Comparison of ENCODE assay signal across 8 mouse cellular contexts in genomic region chr12:116048766-116049165, GRCm38 (mm10). TPM values are rescaled to one million over a fixed set of nuclear protein-coding genes. Genes with fewer than 3 reads are reported as not detected.
A peak's percentile ranks its signal among the peaks of the same experiment; 100 is the strongest.
DNase-seq lines count a peak whose midpoint lies in the region; ATAC-seq and TF ChIP-seq lines count a peak whose summit lies in the region.

No protein-coding gene starts in this region.

- no peak overlapping the region for H3K27ac ChIP-seq in heart, embryonic 14.5 days (replicated peaks in 1 of 2; ENCODE audit: control insufficient read depth in 1 of 2, insufficient read depth in 1 of 2, low read depth in 2 of 2, low read length in 2 of 2)
- no peak overlapping the region for H3K27ac ChIP-seq in hindbrain, embryonic 11.5 days (ENCODE audit: low read depth, low read length)
- H3K27ac ChIP-seq in midbrain, embryonic 12.5 days (replicated peaks): no peak overlapping the region

- no peak for DNase-seq in heart, adult 11 months
- no peak for DNase-seq in G1E (ENCODE audit: low spot score)
- DNase-seq in hindbrain, embryonic 11.5 days (ENCODE audit: low spot score): peak; percentile 25
- no peak for DNase-seq in layer of hippocampus, adult 11-12 months (ENCODE audit: low spot score)
- no peak for DNase-seq in left cerebral cortex, adult 8-10 months (ENCODE audit: low spot score in 2 of 2)
- no peak for DNase-seq in right cerebral cortex, postnatal 14 days

- 69% methylated on average over 7 of the region's 7 CpGs for WGBS in heart, embryonic 14.5 days
- 74% methylated on average over 7 of the region's 7 CpGs for WGBS in hindbrain, embryonic 11.5 days
- WGBS in midbrain, embryonic 12.5 days: 68% methylated on average over 7 of the region's 7 CpGs

- H3K36me3 ChIP-seq in heart, embryonic 14.5 days (ENCODE audit: control insufficient read depth, insufficient read depth, low read length): no peaks in the 10 kb centered on the region
- peaks cover 32% of the 10 kb centered on the region for H3K36me3 ChIP-seq in G1E (replicated peaks)
- 0 out of 2 replicates have a peak, but pooled peaks cover 2% of the 10 kb centered on the region for H3K36me3 ChIP-seq in hindbrain, embryonic 11.5 days (ENCODE audit: control insufficient read depth, insufficient read depth, low read length)
- peaks cover 31% of the 10 kb centered on the region for H3K36me3 ChIP-seq in midbrain, embryonic 12.5 days

- peak overlapping the region; percentile 91 for H3K9ac ChIP-seq in heart, embryonic 14.5 days (ENCODE audit: low read length)
- H3K9ac ChIP-seq in hindbrain, embryonic 11.5 days (ENCODE audit: low read depth, low read length): peak overlapping the region; percentile 94
- peak overlapping the region; percentile 85 for H3K9ac ChIP-seq in midbrain, embryonic 12.5 days (replicated peaks)

- ATAC-seq in heart, embryonic 14.5 days (ENCODE audit: insufficient number of reproducible peaks, insufficient read depth, low FRiP score, low read depth): no peak
- no peak for ATAC-seq in G1E (ENCODE audit: extremely low read depth, insufficient number of reproducible peaks, low FRiP score, poor library complexity, severe bottlenecking)
- ATAC-seq in hindbrain, embryonic 11.5 days (ENCODE audit: low FRiP score): no peak
- no peak for ATAC-seq in midbrain, embryonic 12.5 days (ENCODE audit: low FRiP score, low read depth)

- peaks cover 3 to 9% of the 10 kb centered on the region in 2 experiments for H3K4me1 ChIP-seq in heart, embryonic 14.5 days (ENCODE audit: control insufficient read depth in 2 of 2, insufficient read depth in 2 of 2, low read length in 2 of 2)
- peaks cover 21% of the 10 kb centered on the region for H3K4me1 ChIP-seq in G1E (ENCODE audit: insufficient read depth, low read depth, low read length)
- no peaks in the 10 kb centered on the region for H3K4me1 ChIP-seq in hindbrain, embryonic 11.5 days (replicated peaks; ENCODE audit: control insufficient read depth, insufficient read depth, low read length)
- peaks cover 15% of the 10 kb centered on the region for H3K4me1 ChIP-seq in midbrain, embryonic 12.5 days

- peak overlapping the region in 1 of 2 experiments; percentile 86; a peak in 3 of 4 replicates for H3K4me3 ChIP-seq in heart, embryonic 14.5 days (ENCODE audit: control insufficient read depth in 1 of 2, insufficient read depth in 1 of 2, low read depth in 1 of 2, low read length in 2 of 2)
- H3K4me3 ChIP-seq in G1E (ENCODE audit: low read depth, low read length): peak overlapping the region; percentile 90; the same call in 1 of the 2 replicates
- peak overlapping the region; percentile 89 for H3K4me3 ChIP-seq in hindbrain, embryonic 11.5 days (ENCODE audit: low read depth, low read length)
- H3K4me3 ChIP-seq in midbrain, embryonic 12.5 days: peak overlapping the region; percentile 67

- peak overlapping the region; percentile 74 for H3K4me2 ChIP-seq in heart, embryonic 14.5 days (ENCODE audit: low read length)
- H3K4me2 ChIP-seq in hindbrain, embryonic 11.5 days (replicated peaks; ENCODE audit: low read depth, low read length): peak overlapping the region; percentile 65
- H3K4me2 ChIP-seq in midbrain, embryonic 12.5 days (replicated peaks): peak overlapping the region; percentile 64

- no peak for TF ChIP-seq CTCF in G1E (IDR thresholded peaks at IDR 0.05; ENCODE audit: low read depth, low read length)

- no peaks in the 10 kb centered on the region for H3K9me3 ChIP-seq in heart, embryonic 14.5 days (ENCODE audit: control insufficient read depth, low read length)
- no peaks in the 10 kb centered on the region for H3K9me3 ChIP-seq in G1E (replicated peaks)
- H3K9me3 ChIP-seq in hindbrain, embryonic 11.5 days (ENCODE audit: control insufficient read depth, low read length): no peaks in the 10 kb centered on the region
- H3K9me3 ChIP-seq in midbrain, embryonic 12.5 days: 0 out of 2 replicates have a peak, but pooled peaks cover 3% of the 10 kb centered on the region

- H3K27me3 ChIP-seq in heart, embryonic 14.5 days (ENCODE audit: control insufficient read depth, insufficient read depth, low read length): no peaks in the 10 kb centered on the region
- no peaks in the 10 kb centered on the region for H3K27me3 ChIP-seq in G1E (ENCODE audit: insufficient read depth, low read length)
- no peaks in the 10 kb centered on the region for H3K27me3 ChIP-seq in hindbrain, embryonic 11.5 days (ENCODE audit: control insufficient read depth, insufficient read depth, low read length)
- H3K27me3 ChIP-seq in midbrain, embryonic 12.5 days: no peaks in the 10 kb centered on the region

RNA-seq across cellular contexts. Expression of gene Zfp386, which starts 1.2 kb away (rescaled TPM):
- 29.4 and 32.8 TPM in 2 replicates for polyA plus RNA-seq in heart, embryonic 14.5 days (2014; fragmentation: Nextera tagmentation; extraction: Ambion mirVana)
- total RNA-seq in G1E (2014; fragmentation: Nextera tagmentation): 67.0 and 68.6 TPM in 2 replicates
- total RNA-seq in G1E (2017): 48.8 and 55.8 TPM in 2 replicates
- polyA plus RNA-seq in G1E (2012): 0.83 and 2.1 TPM in 2 replicates
- polyA plus RNA-seq in hindbrain, embryonic 11.5 days (2014; fragmentation: Nextera tagmentation; extraction: Ambion mirVana): 70.8 and 71.4 TPM in 2 replicates
- 70.4 and 72.8 TPM in 2 replicates for polyA plus RNA-seq in midbrain, embryonic 12.5 days (2016; fragmentation: Nextera tagmentation; extraction: Ambion mirVana)
- total RNA-seq in left cerebral cortex, adult 8-10 months (2022): 10 to 100 TPM; 28.3 to 30.3 (median 29.0) TPM

RNA-seq across cellular contexts. Expression of gene Vipr2, which starts 28.8 kb away (rescaled TPM):
- 0.74 and 0.95 TPM in 2 replicates for polyA plus RNA-seq in heart, embryonic 14.5 days (2014; fragmentation: Nextera tagmentation; extraction: Ambion mirVana)
- total RNA-seq in G1E (2014; fragmentation: Nextera tagmentation) (not detected in 2 replicates), G1E (2017) (0.16 and 0.17 TPM in 2 replicates)
- polyA plus RNA-seq in G1E (2012): not detected in 2 replicates
- 1.7 and 2.3 TPM in 2 replicates for polyA plus RNA-seq in hindbrain, embryonic 11.5 days (2014; fragmentation: Nextera tagmentation; extraction: Ambion mirVana)
- 2.3 and 3.6 TPM in 2 replicates for polyA plus RNA-seq in midbrain, embryonic 12.5 days (2016; fragmentation: Nextera tagmentation; extraction: Ambion mirVana)
- total RNA-seq in left cerebral cortex, adult 8-10 months (2022): 1 to 10 TPM in 2 of 4 experiments, under 1 TPM in 2; 0.50 to 2.4 (median 1.0) TPM
